Mouse (Mus musculus) liver, adult 2 months (tissue): ENCODE measurements around the gene Emb. TPM values are rescaled to one million over a fixed set of nuclear protein-coding genes. Genes with fewer than 3 reads are reported as not detected.
"Not testable (repeated sequence)": the region's sequence is repeated elsewhere in the genome, so short reads cannot be mapped to it uniquely, and the experiment has no call there.

Experiments
- DNase-seq: peaks from one replicate; pipeline ENCODE4 v3.0.0-alpha.2; 2011; ENCODE audit warnings: low read depth, low spot score; ENCODE audit errors: extremely low read depth
- H3K27ac ChIP-seq: fragments of 200-500 bp; replicated peaks from 2 replicates; pipeline ENCODE4 v1.5.1; 2012; ENCODE audit warnings: low read depth, mild to moderate bottlenecking, control low read depth, inconsistent platforms, low read length; ENCODE audit not compliant: insufficient read depth
- H3K27me3 ChIP-seq: fragments of 200-500 bp; 2 replicates; pipeline ENCODE4 v1.6.1; 2012; ENCODE audit warnings: mild to moderate bottlenecking, moderate library complexity, low read length, inconsistent platforms; ENCODE audit not compliant: control insufficient read depth, insufficient read depth
- H3K36me3 ChIP-seq: fragments of 200-500 bp; 2 replicates; pipeline ENCODE4 v1.6.1; 2012; ENCODE audit warnings: low read length, inconsistent platforms; ENCODE audit not compliant: control insufficient read depth, insufficient read depth
- H3K4me1 ChIP-seq: fragments of 200-500 bp; 2 replicates; pipeline ENCODE4 v1.6.1; 2011; ENCODE audit warnings: low read length; ENCODE audit not compliant: control insufficient read depth, insufficient read depth
- H3K4me3 ChIP-seq: fragments of 200-500 bp; 2 replicates; pipeline ENCODE4 v1.5.1; 2011; ENCODE audit warnings: low read depth, mild to moderate bottlenecking, control low read depth, low read length, moderate library complexity; ENCODE audit not compliant: insufficient read depth
- H3K79me2 ChIP-seq: fragments of 200-500 bp; 2 replicates; pipeline ENCODE4 v1.6.1; 2012; ENCODE audit warnings: inconsistent platforms, mild to moderate bottlenecking, low read length, moderate library complexity; ENCODE audit not compliant: control insufficient read depth, insufficient read depth
- H3K9ac ChIP-seq: fragments of 200-500 bp; 2 replicates; pipeline ENCODE4 v1.6.1; 2012; ENCODE audit warnings: low read depth, mild to moderate bottlenecking, control low read depth, inconsistent platforms, low read length
- CTCF ChIP-seq: fragments of 200-500 bp; IDR thresholded peaks from 2 replicates; pipeline ENCODE4 v1.5.1; 2011; ENCODE audit warnings: low read depth, low read length, control low read depth
- POLR2A ChIP-seq: fragments of 200-500 bp; IDR thresholded peaks from 2 replicates; pipeline ENCODE4 v1.6.1; 2011; ENCODE audit warnings: low read length, control low read depth; ENCODE audit not compliant: insufficient read depth; ENCODE audit errors: extremely low read depth
- WGBS: fragments of 180-500 bp; shearing (Covaris S2); methylation state at CpG from one replicate; pipeline ENCODE4 v1.1.7; 2018; 5-methylcytosine and 5-hydroxymethylcytosine counted together
- polyA plus RNA-seq: library from polyadenylated mRNA; depleted of rRNA; stranded (reverse); fragments of >200 nt; gene quantifications from 2 replicates; pipeline ENCODE4 v1.2.3, GENCODE M21; 2012; rRNA removed
- total RNA-seq: library from RNA; depleted of rRNA; stranded (reverse); fragments of >200 nt; gene quantifications from 2 replicates; pipeline ENCODE4 v1.2.3, GENCODE M21; 2014; rRNA removed

Gene Emb
- 0.94 and 1.2 TPM in 2 replicates for total RNA-seq
- 0.49 and 0.60 TPM in 2 replicates for polyA plus RNA-seq

GRCm38 (mm10) chr13:117208236-117208635 is at the start of gene Emb:
TSS of gene Emb (plus strand) at chr13:117208536.
- no peaks in the 10 kb centered on the region for H3K36me3 ChIP-seq
- no peaks in the 10 kb centered on the region for H3K4me1 ChIP-seq
- 51% methylated on average over 6 of the region's 6 CpGs for WGBS
- no peak for DNase-seq
- H3K27ac ChIP-seq, result no peak within 1 kb of the TSS
- H3K79me2 ChIP-seq, result no peaks in the 10 kb centered on the region
- peaks cover 2% of the 10 kb centered on the region; the same call in 1 of the 2 replicates for H3K27me3 ChIP-seq
- no peak for TF ChIP-seq CTCF
- TF ChIP-seq POLR2A, result no peak
- H3K9ac ChIP-seq, result no peak within 1 kb of the TSS
- H3K4me3 ChIP-seq, result no peak within 1 kb of the TSS

GRCm38 (mm10) chr13:117163906-117164305 is 44.4 kb upstream of the Emb start:
- 87% methylated on average over 5 of the region's 5 CpGs for WGBS
- Histone ChIP-seq H3K9ac (no peak overlapping the region), H3K36me3 (no peaks in the 10 kb centered on the region), H3K4me1 (no peaks in the 10 kb centered on the region), H3K27ac (no peak overlapping the region), H3K79me2 (no peaks in the 10 kb centered on the region), H3K4me3 (no peak overlapping the region), H3K27me3 (no peaks in the 10 kb centered on the region)
- no peak for DNase-seq
- TF ChIP-seq POLR2A, result no peak

- Histone ChIP-seq H3K9ac (no peak overlapping the region), H3K27me3 (no peaks in the 10 kb centered on the region), H3K4me3 (no peak overlapping the region), H3K4me1 (no peaks in the 10 kb centered on the region), H3K36me3 (no peaks in the 10 kb centered on the region), H3K79me2 (no peaks in the 10 kb centered on the region), H3K27ac (no peak overlapping the region)
- TF ChIP-seq CTCF, result no peak
- no peak for TF ChIP-seq POLR2A
- no peak for DNase-seq
- WGBS, result 95% methylated on average over 8 of the region's 8 CpGs
Measured at GRCm38 (mm10) chr13:117165071-117165470, 43.3 kb upstream of the Emb start.

- not testable (repeated sequence) for H3K79me2 ChIP-seq, H3K4me1 ChIP-seq, DNase-seq, H3K36me3 ChIP-seq, H3K27ac ChIP-seq, H3K27me3 ChIP-seq, H3K4me3 ChIP-seq, H3K9ac ChIP-seq
- WGBS, result 75% methylated on average over 3 of the region's 3 CpGs
Measured at GRCm38 (mm10) chr13:117180912-117181311, 27.4 kb upstream of the Emb start.

- DNase-seq, result no peak
- H3K36me3 ChIP-seq, result no peaks in the 10 kb centered on the region
- H3K27me3 ChIP-seq, result no peaks in the 10 kb centered on the region
- no peak overlapping the region for H3K9ac ChIP-seq
- TF ChIP-seq POLR2A (no peak), CTCF (no peak)
- H3K27ac ChIP-seq, result no peak overlapping the region
- H3K4me3 ChIP-seq, result no peak overlapping the region
- 66% methylated on average over 6 of the region's 6 CpGs for WGBS
- H3K79me2 ChIP-seq, result no peaks in the 10 kb centered on the region
- no peaks in the 10 kb centered on the region for H3K4me1 ChIP-seq
Measured at GRCm38 (mm10) chr13:117183288-117183687, 25.0 kb upstream of the Emb start.

GRCm38 (mm10) chr13:117185329-117185728 is 23.0 kb upstream of the Emb start:
- no peaks in the 10 kb centered on the region for H3K79me2 ChIP-seq
- 75% methylated on average over 6 of the region's 6 CpGs for WGBS
- DNase-seq, result no peak
- no peaks in the 10 kb centered on the region for H3K36me3 ChIP-seq
- TF ChIP-seq POLR2A (no peak), CTCF (no peak)
- H3K4me1 ChIP-seq, result no peaks in the 10 kb centered on the region
- H3K4me3 ChIP-seq, result no peak overlapping the region
- no peak overlapping the region for H3K9ac ChIP-seq
- no peak overlapping the region for H3K27ac ChIP-seq
- H3K27me3 ChIP-seq, result no peaks in the 10 kb centered on the region
